In the genomic region with DNA sequence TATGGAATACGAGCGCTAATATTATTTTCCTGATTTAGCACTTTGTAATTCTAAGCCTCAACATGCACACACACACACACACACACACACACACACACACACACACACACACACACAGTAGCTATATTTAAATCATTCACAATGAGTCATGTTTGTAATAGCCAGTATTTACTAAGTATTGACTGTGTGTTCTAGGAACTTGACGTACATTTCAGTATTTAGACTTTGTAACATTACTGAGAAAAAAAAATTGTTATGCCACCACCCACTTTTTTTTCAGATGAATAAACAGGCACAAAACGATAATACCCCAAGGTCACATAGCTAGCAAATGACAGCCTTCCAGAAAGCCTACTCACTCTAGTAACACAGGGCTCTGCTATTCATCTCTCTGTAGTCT, we compare ENCODE assay signal across 17 mouse cellular contexts.
"Had no signal": no experiment of that assay in that cellular context is flagged by ENCODE, and none has a peak within 500 bp of the region (broad histone marks: within the 10 kb centered on the region; RNA-seq: fewer than 3 reads in every experiment).

No protein-coding gene starts in this region.

- H3K27ac ChIP-seq: lung, embryonic 15.5 days; macrophage; midbrain, embryonic 13.5 days; midbrain, embryonic 15.5 days; neural tube, embryonic 12.5 days had no signal

- ATAC-seq: lung, postnatal 0 days; midbrain, embryonic 13.5 days; midbrain, embryonic 15.5 days had no signal

- H3K4me2 ChIP-seq: lung, embryonic 15.5 days; midbrain, embryonic 11.5 days; midbrain, embryonic 13.5 days; midbrain, embryonic 15.5 days; neural tube, embryonic 12.5 days had no signal

- H3K4me3 ChIP-seq: lung, embryonic 15.5 days; megakaryocyte, embryonic 14.5 days; midbrain, embryonic 13.5 days; midbrain, embryonic 15.5 days; neural tube, embryonic 12.5 days had no signal

- DNase-seq: lung, adult 2 months; lung, postnatal 14 days; lung, postnatal 36 days; right cerebral cortex, postnatal 14 days; right cerebral cortex, postnatal 4 days; spleen, adult 18-20 months; thymus, adult 2 months; thymus, postnatal 25 days; thymus, postnatal 4 days had no signal

- H3K9me3 ChIP-seq: lung, embryonic 15.5 days; megakaryocyte, embryonic 14.5 days; midbrain, embryonic 13.5 days; midbrain, embryonic 15.5 days; neural tube, embryonic 12.5 days had no signal

- H3K4me1 ChIP-seq: megakaryocyte, embryonic 14.5 days; midbrain, embryonic 13.5 days; neural tube, embryonic 12.5 days had no signal

- H3K36me3 ChIP-seq: lung, embryonic 15.5 days; midbrain, embryonic 13.5 days; midbrain, embryonic 15.5 days; neural tube, embryonic 12.5 days had no signal

- H3K27me3 ChIP-seq: lung, embryonic 15.5 days; megakaryocyte, embryonic 14.5 days; midbrain, embryonic 13.5 days; midbrain, embryonic 15.5 days; neural tube, embryonic 12.5 days had no signal

- H3K9ac ChIP-seq: lung, embryonic 15.5 days; midbrain, embryonic 13.5 days; midbrain, embryonic 15.5 days; neural tube, embryonic 12.5 days had no signal
